Mouse (Mus musculus): ENCODE measurements around the gene Ackr3.

Ackr3 gene

GRCm38 (mm10) chr1:90231591-90232490 is 28.1 kb downstream of the Ackr3 start:
- no peak for DNase-seq

DNA sequence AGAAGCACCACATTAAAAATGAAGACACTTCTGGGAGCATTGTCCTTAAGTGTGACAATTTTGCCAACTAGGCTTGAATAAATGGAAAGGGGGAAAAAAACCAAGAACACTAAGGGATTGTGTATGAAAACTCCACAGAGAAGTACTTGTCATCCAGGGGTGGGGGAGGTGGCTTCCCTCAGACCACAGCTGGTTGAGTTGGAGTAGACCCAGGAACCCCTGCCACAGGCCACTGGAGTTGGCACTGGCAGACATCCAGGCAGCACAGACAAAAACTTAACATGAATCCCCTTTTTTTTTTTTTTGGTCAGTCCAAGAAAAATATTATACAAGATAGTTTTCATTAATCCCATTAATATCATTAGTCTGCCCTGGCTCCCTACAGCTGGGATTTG is 28.7 kb downstream of the Ackr3 start:
- no peak for DNase-seq

DNA sequence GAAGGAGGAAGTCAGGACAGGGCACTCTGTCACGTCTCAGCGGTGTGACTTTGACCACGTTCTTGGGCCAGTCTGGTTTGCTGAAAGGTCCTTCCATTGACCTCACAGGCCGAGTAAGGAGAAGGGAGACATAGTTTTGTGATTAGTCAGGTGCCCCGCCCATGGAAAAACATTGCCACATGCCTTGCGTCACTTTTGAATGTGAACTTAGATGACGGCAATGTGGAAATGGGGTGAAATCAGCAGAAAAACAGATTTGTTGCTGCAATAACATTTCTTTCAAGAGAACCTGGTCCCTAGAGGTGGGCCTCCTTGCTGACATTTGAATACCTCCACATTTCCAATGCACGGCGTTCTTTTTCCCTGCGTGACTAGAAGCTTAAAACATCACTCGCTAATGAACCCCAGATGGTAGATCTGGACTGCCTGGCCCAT is 30.9 kb downstream of the Ackr3 start:
- DNase-seq, result no peak

- DNase-seq, result no peak
These were observed 32.9 kb downstream of the Ackr3 start for GRCm38 (mm10) chr1:90236640-90237039.

GRCm38 (mm10) chr1:90238095-90238888 is 34.5 kb downstream of the Ackr3 start:
- DNase-seq, result no peak

DNA sequence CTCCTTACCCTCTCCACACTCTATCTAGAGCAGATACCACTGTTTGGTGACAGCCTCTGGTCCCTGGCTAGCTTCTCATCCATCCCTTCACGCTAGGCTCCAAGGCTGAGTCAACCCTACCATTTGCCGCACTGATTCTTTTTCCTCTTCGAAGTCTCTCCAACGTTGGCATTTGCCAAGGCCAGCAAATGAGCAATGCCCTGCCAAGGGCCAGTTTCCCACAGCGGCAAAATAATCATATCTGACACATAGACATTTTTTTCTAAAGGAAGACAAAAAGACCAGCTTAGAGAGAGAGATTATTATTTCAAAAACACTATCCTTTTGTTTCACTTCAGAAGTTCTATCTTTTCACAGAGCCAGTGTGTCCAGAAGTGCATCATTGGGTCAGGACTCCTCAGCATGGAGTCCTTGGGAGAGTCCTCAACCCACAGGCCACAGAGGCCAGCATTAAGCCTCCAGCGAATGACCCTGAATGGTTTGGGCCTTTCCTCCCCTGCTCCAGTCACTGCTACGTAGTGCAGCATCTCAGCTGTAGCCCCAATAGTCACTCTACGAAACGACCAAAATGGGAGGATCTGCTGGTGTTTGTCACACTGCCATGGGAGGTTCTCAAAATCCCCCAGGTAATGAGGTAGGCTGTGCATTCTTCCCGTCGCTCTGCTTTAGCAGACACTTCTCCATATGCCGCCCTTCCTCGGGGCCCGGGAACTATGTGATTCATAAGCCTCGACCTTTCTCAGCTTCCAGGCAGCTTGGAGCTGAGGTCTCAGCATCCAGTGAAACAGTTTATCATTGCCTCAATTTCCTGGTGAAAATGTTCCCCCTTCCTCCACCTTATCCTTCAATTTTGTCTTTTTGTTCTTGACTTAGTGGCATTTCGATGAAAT is 35.8 kb downstream of the Ackr3 start:
- DNase-seq, result no peak

- DNase-seq, result no peak
These were observed 36.5 kb downstream of the Ackr3 start for GRCm38 (mm10) chr1:90240287-90240686.

DNA sequence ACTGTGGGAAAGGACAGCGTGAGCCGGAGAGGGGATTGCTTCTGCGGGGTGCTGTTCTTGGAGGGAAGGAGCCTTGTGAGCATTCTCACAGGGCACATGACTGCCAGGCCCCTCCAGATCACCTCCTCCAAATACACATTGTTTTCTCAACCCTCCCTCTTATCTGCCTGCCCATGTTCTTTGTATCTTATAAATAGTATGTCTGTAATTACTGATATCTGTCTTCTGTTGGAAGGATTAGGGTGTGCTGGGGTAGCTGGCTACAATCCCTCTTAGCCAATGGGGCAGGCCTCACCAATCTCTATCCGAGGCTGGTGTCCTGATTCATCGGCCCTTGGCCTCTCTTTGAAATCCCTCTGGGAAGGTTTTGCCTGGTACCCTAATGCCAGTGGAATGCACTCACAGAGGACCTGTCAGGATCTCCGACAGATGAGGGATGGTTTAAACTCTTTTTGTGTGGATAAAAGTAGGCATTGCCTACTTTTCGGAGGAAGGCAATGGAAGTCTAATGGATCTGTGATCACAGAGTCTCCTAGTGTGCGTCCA is 38.7 kb downstream of the Ackr3 start:
- DNase-seq, result no peak

DNA sequence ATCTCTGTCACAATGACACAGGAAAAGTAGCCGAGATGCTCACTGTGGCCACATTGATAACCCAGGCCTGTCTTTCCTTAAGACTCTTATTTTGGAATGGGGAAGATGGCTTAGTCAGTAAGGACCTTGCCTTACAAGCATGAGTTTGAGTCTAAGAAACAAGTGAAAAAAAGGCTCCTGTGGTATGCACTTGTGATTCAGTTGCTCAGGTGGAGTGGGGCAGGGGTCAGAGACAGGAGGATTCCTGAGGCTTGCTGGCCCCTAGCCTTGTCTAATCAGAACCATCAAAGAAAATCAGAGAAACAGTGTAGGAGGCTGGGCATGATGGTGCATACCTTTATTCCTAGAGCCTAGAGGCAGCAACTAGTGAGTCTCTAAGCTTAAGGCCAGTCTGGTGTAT is 40.8 kb downstream of the Ackr3 start:
- no peak for DNase-seq

DNA sequence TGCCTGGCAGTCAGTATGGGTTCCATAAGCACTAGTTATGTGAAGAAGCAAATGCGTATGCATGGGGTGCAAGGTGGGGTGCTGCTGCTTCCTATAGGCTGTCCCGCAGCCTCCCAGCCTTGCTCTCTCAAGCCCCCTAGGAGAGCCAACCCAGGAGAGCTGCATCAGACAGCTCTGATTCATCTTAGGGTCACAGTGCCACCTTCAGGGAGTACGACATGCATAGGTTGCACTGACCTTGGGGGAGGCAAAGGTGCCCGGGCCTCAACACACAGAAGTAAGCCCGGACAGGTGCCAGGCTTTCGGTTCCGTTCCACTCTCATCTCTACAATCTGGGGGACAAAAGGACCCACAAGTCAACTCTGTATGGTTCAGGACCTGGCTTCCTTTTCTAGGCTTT is 41.8 kb downstream of the Ackr3 start:
- DNase-seq, result no peak

- DNase-seq, result no peak
These were observed 42.3 kb downstream of the Ackr3 start for GRCm38 (mm10) chr1:90246035-90246434.

DNA sequence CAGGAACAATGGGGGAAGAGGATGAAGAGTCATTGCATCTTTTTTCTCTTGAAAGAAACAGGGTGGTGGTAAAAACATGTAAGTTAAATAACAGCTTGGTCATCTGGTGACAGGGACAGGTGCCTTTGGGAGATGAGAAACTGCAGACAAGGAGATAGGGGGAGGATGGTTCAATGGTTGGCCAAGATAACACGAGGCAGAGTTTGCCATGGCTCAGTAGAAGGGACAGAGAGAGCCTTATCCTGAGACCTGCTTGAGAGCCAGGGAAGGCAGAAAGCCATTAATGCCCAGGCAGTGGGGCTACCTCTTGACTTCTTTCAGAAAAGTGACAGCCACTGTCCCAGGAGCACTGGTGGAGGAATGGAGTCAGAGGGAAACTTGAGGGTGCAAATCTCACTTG is 43.0 kb downstream of the Ackr3 start:
- no peak for DNase-seq

GRCm38 (mm10) chr1:90247234-90247633 is 43.5 kb downstream of the Ackr3 start:
- no peak for DNase-seq

GRCm38 (mm10) chr1:90247756-90248541 is 44.2 kb downstream of the Ackr3 start:
- no peak for DNase-seq

GRCm38 (mm10) chr1:90248966-90249735 is 45.4 kb downstream of the Ackr3 start:
- DNase-seq, result no peak

DNA sequence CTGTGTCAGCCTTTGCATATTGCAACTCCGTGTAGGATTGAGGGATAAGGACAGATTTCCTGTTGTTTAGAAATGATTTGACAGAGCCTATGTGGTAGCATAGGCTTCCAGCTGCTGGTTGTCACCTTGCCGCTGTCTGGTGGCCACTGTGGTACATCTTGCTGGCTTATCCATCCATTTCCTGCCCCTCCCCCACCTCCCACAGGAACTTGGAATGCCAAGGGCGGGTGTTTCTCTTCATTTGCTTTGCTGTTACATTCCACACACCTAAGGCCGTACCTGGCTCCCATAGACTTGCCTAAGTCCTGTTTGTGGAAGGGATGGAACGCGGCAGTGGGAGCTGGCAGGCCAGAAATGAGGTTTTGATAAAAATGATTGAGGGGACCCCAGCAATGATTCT is 46.6 kb downstream of the Ackr3 start:
- no peak for DNase-seq

DNA sequence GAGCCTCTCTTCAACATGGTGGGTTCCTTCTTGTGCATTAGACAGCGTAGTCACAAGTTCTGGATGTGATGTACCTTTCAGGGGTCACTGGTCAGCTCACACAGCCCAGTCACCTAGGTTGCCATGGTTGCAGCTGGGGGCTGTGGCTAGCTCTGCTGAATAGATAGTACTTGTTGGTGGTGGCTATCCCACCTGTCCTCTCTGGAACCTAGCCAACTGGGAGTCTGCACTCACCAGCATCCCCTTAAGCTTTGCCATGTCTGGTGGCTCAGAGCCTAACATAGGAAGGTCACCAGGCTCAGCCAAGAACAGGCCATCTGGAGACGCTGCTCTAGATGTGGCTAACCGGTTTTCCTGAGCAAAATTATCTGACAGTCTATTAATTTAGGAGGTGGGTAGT is 47.4 kb downstream of the Ackr3 start:
- DNase-seq, result peak; percentile 33

DNA sequence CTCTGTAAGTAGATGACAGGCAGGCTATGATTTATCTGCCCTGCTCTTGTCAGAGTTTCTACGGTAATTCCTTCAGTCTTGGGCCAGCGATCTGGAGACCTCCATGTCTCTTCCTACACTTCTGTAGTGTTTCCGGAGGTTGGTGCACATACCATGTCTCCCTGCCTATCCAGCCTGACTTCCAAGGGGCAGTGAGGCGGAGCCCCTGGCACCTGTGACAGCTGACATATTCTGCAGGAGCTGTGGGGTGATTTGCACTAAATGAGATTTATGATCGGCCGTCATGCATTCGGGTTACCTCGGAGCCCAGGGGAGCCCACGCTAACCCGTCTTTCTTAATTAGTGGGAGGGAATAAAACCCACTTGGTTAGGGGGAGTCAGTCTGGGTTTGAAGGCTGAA is 49.7 kb downstream of the Ackr3 start:
- no peak for DNase-seq

- no peak for DNase-seq
These were observed 54.6 kb downstream of the Ackr3 start for GRCm38 (mm10) chr1:90258253-90258887.

Measured in cerebellum, adult 11 months (tissue).